Mouse (Mus musculus): Measurements from ENCODE around the gene Tmem87b. TPM values are rescaled to one million over a fixed set of nuclear protein-coding genes. Genes with fewer than 3 reads are reported as not detected.

Gene Tmem87b
- polyA plus RNA-seq, 1 experiment from 2014 or later: 31.9 TPM

- no peak for DNase-seq (ENCODE audit: low spot score)
- H3K27ac ChIP-seq (replicated peaks): no peak overlapping the region
- H3K27me3 ChIP-seq (ENCODE audit: control insufficient read depth, insufficient read depth, low read length): no peaks in the 10 kb centered on the region
- no peak for ATAC-seq (ENCODE audit: low FRiP score, low TSS enrichment)
- peaks cover 19% of the 10 kb centered on the region for H3K36me3 ChIP-seq (ENCODE audit: control insufficient read depth, insufficient read depth, low read length)
- H3K4me2 ChIP-seq (replicated peaks; ENCODE audit: low read depth): no peak overlapping the region
- no peak overlapping the region for H3K9ac ChIP-seq (ENCODE audit: low read length)
- TF ChIP-seq EP300 (optimal IDR thresholded peaks at IDR 0.05) (no peak), CTCF (IDR thresholded peaks at IDR 0.05; ENCODE audit: low read depth) (no peak)
- H3K9me3 ChIP-seq (ENCODE audit: control insufficient read depth, low read length): no peaks in the 10 kb centered on the region
- H3K4me1 ChIP-seq (replicated peaks; ENCODE audit: control insufficient read depth, insufficient read depth): no peaks in the 10 kb centered on the region
- 83% methylated on average over 3 of the region's 3 CpGs for WGBS
- no peak overlapping the region for H3K4me3 ChIP-seq (ENCODE audit: low read depth, low read length)
These were observed 20.7 kb downstream of the Tmem87b start for GRCm38 (mm10) chr2:128838611-128839010.

GRCm38 (mm10) chr2:128839501-128839900 lies 21.6 kb downstream of the Tmem87b start:
- 83% methylated on average over 2 of the region's 2 CpGs for WGBS
- DNase-seq (ENCODE audit: low spot score) (no peak), ATAC-seq (ENCODE audit: low FRiP score, low TSS enrichment) (no peak)
- Histone ChIP-seq H3K27ac (replicated peaks) (no peak overlapping the region), H3K27me3 (ENCODE audit: control insufficient read depth, insufficient read depth, low read length) (no peaks in the 10 kb centered on the region), H3K4me1 (replicated peaks; ENCODE audit: control insufficient read depth, insufficient read depth) (no peaks in the 10 kb centered on the region), H3K4me3 (ENCODE audit: low read depth, low read length) (no peak overlapping the region), H3K36me3 (ENCODE audit: control insufficient read depth, insufficient read depth, low read length) (peaks cover 11% of the 10 kb centered on the region), H3K9me3 (ENCODE audit: control insufficient read depth, low read length) (no peaks in the 10 kb centered on the region), H3K4me2 (replicated peaks; ENCODE audit: low read depth) (no peak overlapping the region), H3K9ac (ENCODE audit: low read length) (no peak overlapping the region)
- TF ChIP-seq EP300 (optimal IDR thresholded peaks at IDR 0.05) (no peak), CTCF (IDR thresholded peaks at IDR 0.05; ENCODE audit: low read depth) (no peak)

GRCm38 (mm10) chr2:128842437-128842836 lies 24.5 kb downstream of the Tmem87b start:
- DNase-seq (ENCODE audit: low spot score) (no peak), ATAC-seq (ENCODE audit: low FRiP score, low TSS enrichment) (no peak)
- TF ChIP-seq EP300 (optimal IDR thresholded peaks at IDR 0.05): no peak
- no peak for TF ChIP-seq CTCF (IDR thresholded peaks at IDR 0.05; ENCODE audit: low read depth)
- Histone ChIP-seq H3K4me1 (replicated peaks; ENCODE audit: control insufficient read depth, insufficient read depth) (no peaks in the 10 kb centered on the region), H3K36me3 (ENCODE audit: control insufficient read depth, insufficient read depth, low read length) (peaks cover 11% of the 10 kb centered on the region), H3K9me3 (ENCODE audit: control insufficient read depth, low read length) (no peaks in the 10 kb centered on the region), H3K4me3 (ENCODE audit: low read depth, low read length) (no peak overlapping the region), H3K27ac (replicated peaks) (no peak overlapping the region), H3K4me2 (replicated peaks; ENCODE audit: low read depth) (no peak overlapping the region), H3K9ac (ENCODE audit: low read length) (no peak overlapping the region), H3K27me3 (ENCODE audit: control insufficient read depth, insufficient read depth, low read length) (no peaks in the 10 kb centered on the region)
- 86% methylated on average over 8 of the region's 8 CpGs for WGBS

GRCm38 (mm10) chr2:128850036-128850435 lies 32.1 kb downstream of the Tmem87b start:
- Histone ChIP-seq H3K27me3 (ENCODE audit: control insufficient read depth, insufficient read depth, low read length) (no peaks in the 10 kb centered on the region), H3K9ac (ENCODE audit: low read length) (no peak overlapping the region), H3K36me3 (ENCODE audit: control insufficient read depth, insufficient read depth, low read length) (peaks cover 11% of the 10 kb centered on the region), H3K4me1 (replicated peaks; ENCODE audit: control insufficient read depth, insufficient read depth) (no peaks in the 10 kb centered on the region), H3K4me2 (replicated peaks; ENCODE audit: low read depth) (no peak overlapping the region), H3K4me3 (ENCODE audit: low read depth, low read length) (no peak overlapping the region), H3K9me3 (ENCODE audit: control insufficient read depth, low read length) (no peaks in the 10 kb centered on the region), H3K27ac (replicated peaks) (no peak overlapping the region)
- 78% methylated on average over 2 of the region's 2 CpGs for WGBS
- ATAC-seq (ENCODE audit: low FRiP score, low TSS enrichment): no peak
- DNase-seq (ENCODE audit: low spot score): no peak
- TF ChIP-seq CTCF (IDR thresholded peaks at IDR 0.05; ENCODE audit: low read depth): no peak
- no peak for TF ChIP-seq EP300 (optimal IDR thresholded peaks at IDR 0.05)

- ATAC-seq (ENCODE audit: low FRiP score, low TSS enrichment): no peak
These were observed 38.8 kb downstream of the Tmem87b start for GRCm38 (mm10) chr2:128856673-128857072.

GRCm38 (mm10) chr2:128858962-128859361 lies 41.0 kb downstream of the Tmem87b start:
- no peak overlapping the region for H3K27ac ChIP-seq (replicated peaks)
- H3K36me3 ChIP-seq (ENCODE audit: control insufficient read depth, insufficient read depth, low read length): no peaks in the 10 kb centered on the region
- no peaks in the 10 kb centered on the region for H3K9me3 ChIP-seq (ENCODE audit: control insufficient read depth, low read length)
- no peak overlapping the region for H3K4me3 ChIP-seq (ENCODE audit: low read depth, low read length)
- no peak for ATAC-seq (ENCODE audit: low FRiP score, low TSS enrichment)
- no peak for DNase-seq (ENCODE audit: low spot score)
- H3K4me2 ChIP-seq (replicated peaks; ENCODE audit: low read depth): no peak overlapping the region
- 0 out of 2 replicates have a peak, but pooled peaks cover 2% of the 10 kb centered on the region for H3K4me1 ChIP-seq (replicated peaks; ENCODE audit: control insufficient read depth, insufficient read depth)
- no peak overlapping the region for H3K9ac ChIP-seq (ENCODE audit: low read length)
- TF ChIP-seq EP300 (optimal IDR thresholded peaks at IDR 0.05) (no peak), CTCF (IDR thresholded peaks at IDR 0.05; ENCODE audit: low read depth) (no peak)
- 88% methylated on average over 6 of the region's 6 CpGs for WGBS
- H3K27me3 ChIP-seq (ENCODE audit: control insufficient read depth, insufficient read depth, low read length): no peaks in the 10 kb centered on the region

More at GRCm38 (mm10) chr2:128856673-128857072, 38.8 kb downstream of the Tmem87b start:
- Histone ChIP-seq H3K9ac (ENCODE audit: low read length) (no peak overlapping the region), H3K4me1 (replicated peaks; ENCODE audit: control insufficient read depth, insufficient read depth) (no peaks in the 10 kb centered on the region), H3K27ac (replicated peaks) (no peak overlapping the region), H3K9me3 (ENCODE audit: control insufficient read depth, low read length) (no peaks in the 10 kb centered on the region), H3K27me3 (ENCODE audit: control insufficient read depth, insufficient read depth, low read length) (no peaks in the 10 kb centered on the region), H3K4me2 (replicated peaks; ENCODE audit: low read depth) (no peak overlapping the region), H3K4me3 (ENCODE audit: low read depth, low read length) (no peak overlapping the region), H3K36me3 (ENCODE audit: control insufficient read depth, insufficient read depth, low read length) (no peaks in the 10 kb centered on the region)
- TF ChIP-seq CTCF (IDR thresholded peaks at IDR 0.05; ENCODE audit: low read depth): peak; percentile 38
- no peak for TF ChIP-seq EP300 (optimal IDR thresholded peaks at IDR 0.05)
- DNase-seq (ENCODE audit: low spot score): no peak
- 80% methylated on average over 1 of the region's 1 CpGs for WGBS
